Mouse (Mus musculus) T-cell, adult 2 months (primary cell): ENCODE results near the gene Ssbp2.

Experiments
- DNase-seq: peaks from one replicate; pipeline ENCODE4 v3.0.0; 2022; ENCODE audit warnings: low spot score

The Ssbp2 gene

GRCm38 (mm10) chr13:91634123-91634522 lies 174.0 kb downstream of the Ssbp2 start:
- no peak for DNase-seq

GRCm38 (mm10) chr13:91635957-91636356 lies 175.9 kb downstream of the Ssbp2 start:
- DNase-seq, result peak; percentile 40

DNA sequence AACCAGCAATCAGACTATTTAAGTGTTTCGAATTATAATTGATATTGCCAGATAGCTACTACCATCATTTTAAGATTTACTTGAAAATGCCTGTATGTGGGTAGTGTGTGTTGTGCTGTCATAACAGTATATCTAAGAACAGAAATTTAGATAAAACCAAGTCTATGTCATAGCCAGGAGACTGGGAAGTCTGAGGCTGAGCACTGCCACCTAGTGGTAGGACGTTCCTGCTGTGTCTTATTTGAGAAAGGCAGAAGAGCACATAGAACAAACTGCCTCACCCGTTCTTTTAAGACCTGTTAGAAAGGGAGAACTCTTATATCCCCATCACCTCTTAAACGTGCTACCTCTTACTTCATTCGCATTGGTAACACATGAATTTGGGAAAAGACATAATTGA lies 176.7 kb downstream of the Ssbp2 start:
- DNase-seq, result peak; percentile 75

GRCm38 (mm10) chr13:91638836-91639235 lies 178.8 kb downstream of the Ssbp2 start:
- no peak for DNase-seq

GRCm38 (mm10) chr13:91640219-91640618 lies 180.1 kb downstream of the Ssbp2 start:
- DNase-seq, result no peak

DNA sequence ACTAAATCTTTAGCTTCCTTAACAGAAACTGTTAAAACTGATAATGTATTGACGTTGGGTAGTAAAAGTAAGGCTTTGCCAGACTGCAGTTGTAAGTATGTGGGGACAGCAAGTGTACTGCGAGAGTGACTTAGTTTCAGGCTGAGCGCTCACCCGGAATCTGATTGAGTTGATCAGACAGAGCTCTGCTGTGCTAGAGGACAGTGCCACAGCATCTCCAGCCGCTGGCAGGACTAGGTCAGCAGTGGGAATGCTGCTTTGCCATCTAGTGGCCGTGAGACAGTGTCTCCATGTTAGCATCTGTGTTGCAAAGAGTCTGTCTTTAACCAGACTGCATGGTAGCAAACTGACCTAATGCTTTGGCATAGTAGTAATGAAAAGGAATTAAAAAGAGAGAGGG lies 188.2 kb downstream of the Ssbp2 start:
- DNase-seq, result no peak

DNA sequence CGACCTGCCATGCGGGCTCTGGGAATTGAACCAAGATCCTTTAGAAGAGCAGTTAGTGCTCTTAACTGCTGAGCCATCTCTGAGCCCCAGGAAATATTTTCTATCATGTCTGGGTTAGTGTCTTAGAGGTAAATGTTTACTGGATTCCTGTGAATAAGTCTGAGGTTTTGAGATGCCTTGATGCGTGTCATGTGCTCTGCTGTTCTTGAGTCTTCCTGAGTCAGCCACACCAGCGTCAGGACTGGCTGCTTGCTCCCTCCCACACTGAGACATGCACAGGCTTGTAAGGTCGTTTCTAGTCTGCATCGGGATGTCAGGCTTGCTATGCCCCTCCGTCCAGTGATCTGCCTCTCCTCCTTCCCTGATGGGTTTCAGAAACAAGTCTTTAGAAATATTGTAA lies 189.8 kb downstream of the Ssbp2 start:
- no peak for DNase-seq

DNA sequence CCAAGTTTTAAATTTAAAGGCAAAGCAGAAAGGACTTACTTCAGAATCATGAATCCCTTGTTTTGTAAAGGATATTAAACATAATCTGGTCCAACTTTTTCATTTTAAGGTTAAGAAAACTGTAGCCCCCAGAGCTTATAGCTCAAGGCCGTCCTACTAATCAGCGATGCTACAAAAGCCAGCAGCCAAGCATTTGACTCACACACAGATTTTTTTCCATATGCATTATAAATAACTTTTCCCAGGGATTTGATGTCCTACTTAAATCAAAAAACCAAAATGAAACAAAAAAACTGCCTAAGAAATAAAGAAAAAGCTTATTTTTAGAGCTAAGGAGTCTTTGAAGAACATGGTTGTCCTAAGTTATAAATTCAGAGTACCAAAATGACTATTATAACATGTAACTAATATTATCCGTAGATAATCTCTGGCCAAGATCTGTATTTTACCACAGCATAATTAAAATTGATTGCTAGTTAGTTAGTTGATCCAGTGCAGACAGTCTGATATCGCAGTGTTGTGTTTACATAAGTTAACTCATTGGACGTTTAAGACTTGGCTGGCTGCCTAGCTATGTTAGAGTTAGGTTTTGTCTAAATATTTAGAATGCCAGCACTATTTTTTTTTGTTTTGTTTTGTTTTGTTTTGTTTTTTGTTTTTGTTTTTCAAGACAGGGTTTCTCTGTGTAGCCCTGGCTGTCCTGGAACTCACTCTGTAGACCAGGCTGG lies 201.1 kb downstream of the Ssbp2 start:
- DNase-seq, result no peak

DNA sequence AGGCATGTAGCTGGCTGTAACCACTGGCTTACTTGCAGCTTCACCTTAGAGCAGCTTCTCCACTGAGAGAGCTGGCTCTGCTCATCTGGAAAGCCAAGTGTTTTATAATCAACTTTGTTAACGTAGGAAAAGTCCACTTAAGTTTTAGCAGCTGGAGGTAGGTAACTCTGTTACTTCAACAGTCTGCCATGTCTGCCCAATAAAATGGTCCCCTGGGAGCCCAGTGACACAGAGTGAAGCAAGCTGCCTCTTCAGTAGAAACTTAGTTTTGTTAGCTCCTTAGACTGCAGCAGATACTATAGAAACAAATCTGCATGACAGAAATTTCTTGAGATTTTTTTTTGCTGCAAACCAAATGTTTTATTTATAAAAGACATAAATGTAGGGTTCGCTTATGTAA lies 202.7 kb downstream of the Ssbp2 start:
- DNase-seq, result no peak

DNA sequence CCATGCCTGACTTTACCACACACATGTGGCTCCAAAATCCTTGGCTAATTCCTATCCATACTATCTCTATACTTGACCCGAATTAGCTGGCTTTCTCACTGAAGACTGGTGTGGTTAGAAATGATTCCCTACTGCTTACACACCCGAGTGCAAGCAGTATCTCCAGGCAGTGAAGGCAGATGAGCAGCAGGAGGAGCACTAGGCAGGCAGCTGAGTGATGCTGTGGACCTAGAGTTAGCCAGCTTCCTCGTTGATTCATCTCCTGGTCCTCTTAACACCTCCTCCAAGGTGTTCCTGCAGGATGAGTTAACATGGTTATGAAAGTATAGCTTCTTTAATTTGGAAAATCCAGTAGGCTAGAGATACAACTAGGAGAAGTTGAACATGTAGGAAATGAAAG lies 213.2 kb downstream of the Ssbp2 start:
- no peak for DNase-seq

- DNase-seq, result no peak
Measured at GRCm38 (mm10) chr13:91680764-91681437, 220.8 kb downstream of the Ssbp2 start.

GRCm38 (mm10) chr13:91681474-91681873 lies 221.4 kb downstream of the Ssbp2 start:
- DNase-seq, result no peak

GRCm38 (mm10) chr13:91690118-91690517 lies 230.0 kb downstream of the Ssbp2 start:
- no peak for DNase-seq

GRCm38 (mm10) chr13:91693615-91694014 lies 233.5 kb downstream of the Ssbp2 start:
- no peak for DNase-seq

DNA sequence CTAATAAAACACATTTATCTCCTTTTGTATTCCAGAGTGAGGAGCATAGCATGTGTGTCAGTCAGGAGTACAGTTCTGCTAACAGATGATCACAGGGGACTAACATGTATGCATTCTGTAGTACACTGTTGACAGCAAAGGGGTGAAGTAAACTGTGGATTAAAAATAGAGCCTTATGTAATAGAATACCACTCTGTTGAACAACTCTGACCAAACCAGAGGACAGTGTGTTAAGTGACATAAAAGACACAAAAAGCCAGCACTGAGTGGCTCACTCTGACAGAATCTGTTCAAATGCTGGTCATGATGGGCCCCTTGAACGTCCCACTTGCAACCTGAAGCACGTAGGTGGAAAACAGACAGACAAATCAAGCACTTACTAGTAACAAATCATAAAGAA lies 235.3 kb downstream of the Ssbp2 start:
- no peak for DNase-seq

DNA sequence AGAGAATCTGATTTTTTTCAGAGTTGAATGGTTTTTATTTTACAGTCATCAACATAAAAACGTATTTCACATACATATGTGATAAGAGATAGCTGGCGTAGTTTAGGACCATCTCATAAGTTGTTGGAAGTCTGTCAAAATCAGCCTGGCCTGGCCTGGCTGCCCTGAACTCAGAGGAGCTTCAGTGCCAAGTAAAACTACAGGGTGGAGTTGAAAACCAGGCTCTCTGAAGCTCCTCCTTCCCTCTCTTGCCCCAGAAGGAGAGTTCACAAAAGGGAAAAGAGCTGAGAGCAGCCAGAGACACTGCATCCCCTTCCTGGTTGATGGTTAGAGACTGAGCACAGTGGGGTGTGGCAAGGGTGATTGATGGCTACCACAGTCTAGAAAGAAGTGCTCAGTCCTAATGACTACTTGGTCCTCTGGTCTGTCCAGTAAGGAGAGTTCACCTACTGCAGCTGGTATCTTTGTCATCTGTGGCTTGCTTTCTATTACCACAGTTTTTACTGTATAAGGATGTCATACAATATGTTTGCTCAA lies 236.1 kb downstream of the Ssbp2 start:
- no peak for DNase-seq

GRCm38 (mm10) chr13:91697011-91697410 lies 236.9 kb downstream of the Ssbp2 start:
- DNase-seq, result peak; percentile 42

DNA sequence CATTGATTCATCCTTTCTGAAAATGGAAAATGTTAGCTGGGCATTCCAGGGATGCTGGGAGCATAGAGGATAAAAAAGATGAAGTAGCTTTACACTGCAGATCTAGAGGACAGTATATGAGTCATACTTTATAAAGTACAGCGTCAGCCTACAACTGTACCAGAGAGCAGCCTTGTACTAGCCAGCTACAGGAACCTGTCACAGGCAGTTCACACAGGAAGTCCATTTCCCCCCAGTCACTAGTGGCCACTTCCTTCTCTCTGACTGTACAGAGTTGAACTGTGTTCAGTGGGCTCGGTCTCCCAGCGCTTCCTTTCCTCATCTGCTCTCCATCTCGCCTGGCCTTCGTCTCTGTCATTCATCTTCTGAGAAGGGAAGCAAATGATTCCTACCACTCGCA lies 242.3 kb downstream of the Ssbp2 start:
- peak; percentile 9 for DNase-seq

- DNase-seq, result no peak
Measured at GRCm38 (mm10) chr13:91719487-91719886, 259.4 kb downstream of the Ssbp2 start.

DNA sequence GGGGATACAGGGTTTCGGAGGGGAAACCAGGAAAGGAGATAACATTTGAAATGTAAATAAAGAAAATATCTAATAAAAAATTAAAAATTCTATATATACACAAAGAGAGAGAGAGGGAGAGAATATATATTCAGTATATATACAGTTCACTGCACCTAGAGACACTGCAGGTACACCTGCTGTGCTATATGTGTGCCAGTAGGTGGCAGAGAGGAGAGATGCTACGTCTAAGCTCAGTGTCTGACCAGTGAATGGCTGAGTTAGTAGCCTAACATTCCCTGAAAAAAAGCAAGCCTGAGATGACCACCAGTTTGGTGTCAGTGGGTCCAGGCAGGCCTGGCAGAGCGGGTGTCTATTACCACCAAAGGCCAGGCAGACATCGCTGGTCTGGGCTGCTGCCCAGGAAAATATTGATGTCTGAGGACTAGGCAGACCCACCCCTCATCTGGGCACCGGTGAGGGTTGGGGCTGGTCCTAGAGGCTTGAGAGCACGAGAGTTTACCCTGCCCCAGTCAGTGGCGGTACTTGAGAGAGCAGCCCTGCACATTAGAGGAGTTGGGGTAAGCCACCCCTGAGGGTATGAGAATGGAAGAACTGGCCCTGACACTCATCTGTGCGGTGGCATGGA lies 263.1 kb downstream of the Ssbp2 start:
- DNase-seq, result no peak

DNA sequence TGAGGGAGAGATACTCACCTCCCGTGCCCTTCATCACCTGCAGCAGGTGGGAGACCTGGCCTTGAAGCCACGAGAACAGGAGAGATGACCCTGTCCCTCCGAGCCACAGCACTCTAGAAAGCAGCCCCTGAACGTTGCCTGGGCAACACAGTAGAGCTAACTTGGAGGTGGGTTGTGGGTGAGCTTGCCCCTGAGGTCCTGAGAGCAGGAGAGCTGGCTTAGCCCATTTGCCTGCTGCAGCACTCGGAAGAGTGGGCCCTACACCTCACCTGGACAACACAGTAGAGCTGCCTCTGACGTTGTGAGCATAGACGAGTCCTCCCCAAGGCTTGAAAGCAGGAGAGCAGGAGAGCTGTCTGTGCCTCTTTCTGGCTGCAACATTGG lies 263.6 kb downstream of the Ssbp2 start:
- no peak for DNase-seq

DNA sequence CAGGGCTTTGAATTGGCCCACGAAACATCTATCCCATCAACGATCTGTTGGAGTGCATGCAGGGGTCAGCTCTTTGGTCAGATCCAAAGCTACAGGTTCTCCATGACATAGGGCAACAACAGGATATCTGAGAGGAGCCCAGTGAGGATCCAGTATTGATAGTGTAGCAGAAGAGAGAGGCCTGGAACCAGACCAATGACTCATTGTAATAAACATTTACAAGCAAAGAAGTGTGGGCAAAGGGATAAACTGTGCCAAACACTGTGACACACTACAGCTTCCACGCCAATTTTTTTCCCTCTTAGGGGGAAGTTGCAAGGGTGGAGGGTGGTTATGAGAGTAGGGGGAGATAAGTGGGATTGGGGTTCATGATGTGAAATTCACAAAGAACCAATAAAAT lies 264.1 kb downstream of the Ssbp2 start:
- no peak for DNase-seq

DNA sequence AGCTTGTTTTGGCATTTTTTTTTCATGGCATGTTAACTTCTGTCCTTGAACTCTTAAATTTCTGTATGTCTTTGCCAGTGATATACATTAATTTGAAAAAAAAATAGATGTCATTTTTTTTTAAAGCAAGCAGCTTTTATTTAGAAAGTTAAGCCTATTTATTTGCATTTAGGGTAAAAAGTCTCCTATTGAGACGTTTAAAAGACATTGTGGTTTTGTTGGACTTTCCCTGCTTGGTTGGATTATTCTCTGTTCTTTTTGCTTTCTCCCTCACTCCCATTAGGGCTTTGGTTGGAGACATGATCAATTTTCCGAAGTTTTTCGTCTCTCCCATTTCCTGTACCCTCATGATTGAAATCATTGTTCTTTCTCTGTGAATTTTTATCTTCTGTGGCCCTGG lies 265.0 kb downstream of the Ssbp2 start:
- DNase-seq, result no peak
